Mouse (Mus musculus): ENCODE measurements around the gene Il1rn. TPM values are rescaled to one million over a fixed set of nuclear protein-coding genes. Genes with fewer than 3 reads are reported as not detected.

Il1rn gene
- total and polyA plus RNA-seq, 3 experiments = not detected

GRCm38 (mm10) chr2:24393251-24393650, 56.6 kb downstream of the Il1rn start:
- TF ChIP-seq HCFC1 (IDR thresholded peaks at IDR 0.05; ENCODE audit: low read depth, low read length) (no peak), EP300 (IDR thresholded peaks at IDR 0.05; ENCODE audit: low read depth in 1 of 2, low read length in 2 of 2) (no peak), NELFE (IDR thresholded peaks at IDR 0.05; ENCODE audit: low read depth, low read length) (no peak), RAD21 (IDR thresholded peaks at IDR 0.05; ENCODE audit: low read depth, low read length) (no peak), KAT2A (conservative IDR thresholded peaks at IDR 0.05; ENCODE audit: low read depth, low read length) (no peak), MYB (IDR thresholded peaks at IDR 0.05; ENCODE audit: low read depth, low read length) (no peak), TAL1 (IDR thresholded peaks at IDR 0.05; ENCODE audit: low read length) (no peak), ZKSCAN1 (IDR thresholded peaks at IDR 0.05; ENCODE audit: low read depth, low read length) (no peak)
- Histone ChIP-seq H3K27ac (ENCODE audit: control insufficient read depth, low read depth, low read length) (no peak overlapping the region), H3K79me2 (ENCODE audit: control insufficient read depth, insufficient read depth, low read length, poor library complexity) (no peaks in the 10 kb centered on the region), H3K4me3 (ENCODE audit: control insufficient read depth in 1 of 2, insufficient read depth in 1 of 2, low read depth in 2 of 2, low read length in 2 of 2) (no peak overlapping the region), H3K4me1 (ENCODE audit: control insufficient read depth in 1 of 2, insufficient read depth in 2 of 2, low read length in 2 of 2) (no peaks in the 10 kb centered on the region), H3K9ac (ENCODE audit: control insufficient read depth, low read depth, low read length, poor library complexity, severe bottlenecking) (no peak overlapping the region), H3K36me3 (ENCODE audit: control insufficient read depth in 1 of 2, insufficient read depth in 2 of 2, low read length in 2 of 2) (no peaks in the 10 kb centered on the region), H3K27me3 (ENCODE audit: control insufficient read depth in 1 of 2, insufficient read depth in 2 of 2, low read length in 2 of 2) (no peaks in the 10 kb centered on the region; a peak in 1 of 4 replicates), H3K9me3 (replicated peaks; ENCODE audit: insufficient read depth, low read length) (no peaks in the 10 kb centered on the region)
- DNase-seq (ENCODE audit: low read depth, low spot score) = no peak

- H3K9ac ChIP-seq (ENCODE audit: control insufficient read depth, low read depth, low read length, poor library complexity, severe bottlenecking) = no peak overlapping the region
- H3K9me3 ChIP-seq (replicated peaks; ENCODE audit: insufficient read depth, low read length) = no peaks in the 10 kb centered on the region
- H3K36me3 ChIP-seq (ENCODE audit: control insufficient read depth in 1 of 2, insufficient read depth in 2 of 2, low read length in 2 of 2) = no peaks in the 10 kb centered on the region
- no peak overlapping the region for H3K4me3 ChIP-seq (ENCODE audit: control insufficient read depth in 1 of 2, insufficient read depth in 1 of 2, low read depth in 2 of 2, low read length in 2 of 2)
- H3K27me3 ChIP-seq (ENCODE audit: control insufficient read depth in 1 of 2, insufficient read depth in 2 of 2, low read length in 2 of 2) = no peaks in the 10 kb centered on the region; a peak in 1 of 4 replicates
- H3K79me2 ChIP-seq (ENCODE audit: control insufficient read depth, insufficient read depth, low read length, poor library complexity) = no peaks in the 10 kb centered on the region
- no peak for TF ChIP-seq RAD21 (IDR thresholded peaks at IDR 0.05; ENCODE audit: low read depth, low read length)
- H3K4me1 ChIP-seq (ENCODE audit: control insufficient read depth in 1 of 2, insufficient read depth in 2 of 2, low read length in 2 of 2) = no peaks in the 10 kb centered on the region
- no peak for DNase-seq (ENCODE audit: low read depth, low spot score)
- no peak overlapping the region for H3K27ac ChIP-seq (ENCODE audit: control insufficient read depth, low read depth, low read length)
Measured at GRCm38 (mm10) chr2:24397115-24397514, 60.5 kb downstream of the Il1rn start.

- no peak for DNase-seq (ENCODE audit: low read depth, low spot score)
- Histone ChIP-seq H3K36me3 (ENCODE audit: control insufficient read depth in 1 of 2, insufficient read depth in 2 of 2, low read length in 2 of 2) (no peaks in the 10 kb centered on the region), H3K9ac (ENCODE audit: control insufficient read depth, low read depth, low read length, poor library complexity, severe bottlenecking) (no peak overlapping the region), H3K27me3 (ENCODE audit: control insufficient read depth in 1 of 2, insufficient read depth in 2 of 2, low read length in 2 of 2) (no peaks in the 10 kb centered on the region), H3K79me2 (ENCODE audit: control insufficient read depth, insufficient read depth, low read length, poor library complexity) (no peaks in the 10 kb centered on the region), H3K4me1 (ENCODE audit: control insufficient read depth in 1 of 2, insufficient read depth in 2 of 2, low read length in 2 of 2) (no peaks in the 10 kb centered on the region), H3K4me3 (ENCODE audit: control insufficient read depth in 1 of 2, insufficient read depth in 1 of 2, low read depth in 2 of 2, low read length in 2 of 2) (no peak overlapping the region), H3K9me3 (replicated peaks; ENCODE audit: insufficient read depth, low read length) (no peaks in the 10 kb centered on the region), H3K27ac (ENCODE audit: control insufficient read depth, low read depth, low read length) (no peak overlapping the region)
- TF ChIP-seq TCF12 (IDR thresholded peaks at IDR 0.05; ENCODE audit: low read depth, low read length) (no peak), MYB (IDR thresholded peaks at IDR 0.05; ENCODE audit: low read depth, low read length) (no peak), ELF1 (IDR thresholded peaks at IDR 0.05; ENCODE audit: low read depth, low read length) (no peak), KAT2A (conservative IDR thresholded peaks at IDR 0.05; ENCODE audit: low read depth, low read length) (no peak), EP300 (IDR thresholded peaks at IDR 0.05; ENCODE audit: low read depth in 1 of 2, low read length in 2 of 2) (no peak), GABPA (IDR thresholded peaks at IDR 0.05; ENCODE audit: low read depth, low read length) (no peak), USF2 (IDR thresholded peaks at IDR 0.05; ENCODE audit: borderline replicate concordance in 1 of 2, insufficient read depth in 1 of 2, low read depth in 1 of 2, low read length in 2 of 2) (no peak), USF1 (IDR thresholded peaks at IDR 0.05; ENCODE audit: low read depth, low read length) (no peak), RAD21 (IDR thresholded peaks at IDR 0.05; ENCODE audit: low read depth, low read length) (no peak), ZKSCAN1 (IDR thresholded peaks at IDR 0.05; ENCODE audit: low read depth, low read length) (no peak)
Measured at GRCm38 (mm10) chr2:24400711-24401110, 64.1 kb downstream of the Il1rn start.

Other genes with a start within 250 kb of the Il1rn start
- gene Tbpl2, start 240.3 kb upstream of the Il1rn start, total RNA-seq (2012; rRNA removed) = not detected in 2 replicates
- not detected for gene Tbpl2, start 240.3 kb upstream of the Il1rn start, polyA plus RNA-seq (2012; ENCODE audit: insufficient read depth in 1 of 2, insufficient read length in 2 of 2, low read depth in 1 of 2, low replicate concordance in 2 of 2, missing spikeins in 1 of 2)
- not detected in 2 replicates for gene Il1f8, start 183.7 kb upstream of the Il1rn start, total RNA-seq (2012; rRNA removed)
- gene Il1f8, start 183.7 kb upstream of the Il1rn start, polyA plus RNA-seq (2012; ENCODE audit: insufficient read depth in 1 of 2, insufficient read length in 2 of 2, low read depth in 1 of 2, low replicate concordance in 2 of 2, missing spikeins in 1 of 2) = not detected
- not detected in 2 replicates for gene Il1f9, start 150.4 kb upstream of the Il1rn start, total RNA-seq (2012; rRNA removed)
- gene Il1f9, start 150.4 kb upstream of the Il1rn start, polyA plus RNA-seq (2012; ENCODE audit: insufficient read depth in 1 of 2, insufficient read length in 2 of 2, low read depth in 1 of 2, low replicate concordance in 2 of 2, missing spikeins in 1 of 2) = not detected
- not detected in 2 replicates for gene Il1f6, start 121.4 kb upstream of the Il1rn start, total RNA-seq (2012; rRNA removed)
- not detected for gene Il1f6, start 121.4 kb upstream of the Il1rn start, polyA plus RNA-seq (2012; ENCODE audit: insufficient read depth in 1 of 2, insufficient read length in 2 of 2, low read depth in 1 of 2, low replicate concordance in 2 of 2, missing spikeins in 1 of 2)
- gene Il1f5, start 59.9 kb upstream of the Il1rn start, total RNA-seq (2012; rRNA removed) = not detected in 2 replicates
- gene Il1f5, start 59.9 kb upstream of the Il1rn start, polyA plus RNA-seq (2012; ENCODE audit: insufficient read depth in 1 of 2, insufficient read length in 2 of 2, low read depth in 1 of 2, low replicate concordance in 2 of 2, missing spikeins in 1 of 2) = not detected
- gene Il1f10, start 45.7 kb upstream of the Il1rn start, total RNA-seq (2012; rRNA removed) = not detected in 2 replicates
- gene Il1f10, start 45.7 kb upstream of the Il1rn start, polyA plus RNA-seq (2012; ENCODE audit: insufficient read depth in 1 of 2, insufficient read length in 2 of 2, low read depth in 1 of 2, low replicate concordance in 2 of 2, missing spikeins in 1 of 2) = not detected
- gene Psd4, start 30.7 kb downstream of the Il1rn start, total RNA-seq (2012; rRNA removed) = not detected in 2 replicates
- under 1 TPM in 1 of 2 experiments, not detected in 1; 0.11 TPM for gene Psd4, start 30.7 kb downstream of the Il1rn start, polyA plus RNA-seq (2012; ENCODE audit: insufficient read depth in 1 of 2, insufficient read length in 2 of 2, low read depth in 1 of 2, low replicate concordance in 2 of 2, missing spikeins in 1 of 2)
- not detected in 2 replicates for gene Pax8, start 138.7 kb downstream of the Il1rn start, total RNA-seq (2012; rRNA removed)
- not detected for gene Pax8, start 138.7 kb downstream of the Il1rn start, polyA plus RNA-seq (2012; ENCODE audit: insufficient read depth in 1 of 2, insufficient read length in 2 of 2, low read depth in 1 of 2, low replicate concordance in 2 of 2, missing spikeins in 1 of 2)

Data from MEL (cell line).